Mouse (Mus musculus) CH12.LX (cell line): ENCODE results near the gene Agfg1. TPM values are rescaled to one million over a fixed set of nuclear protein-coding genes. Genes with fewer than 3 reads are reported as not detected.

ENCODE experiments used
- DNase-seq: peaks from one replicate; pipeline ENCODE4 v3.0.0-alpha.2; 2013; ENCODE audit errors: extremely low read depth
- H3K27ac ChIP-seq: 2 replicates; pipeline ENCODE4 v1.5.1; 2012; ENCODE audit warnings: low read depth, mild to moderate bottlenecking, control low read depth, moderate library complexity; ENCODE audit not compliant: insufficient read depth
- H3K27me3 ChIP-seq: replicated peaks from 2 replicates; pipeline ENCODE3; 2012; ENCODE audit warnings: inconsistent platforms
- H3K36me3 ChIP-seq, 2 experiments: replicated peaks in 1 of 2; 2 replicates each; pipeline versions ENCODE3 to v1.6.1; 2012; ENCODE audit warnings: inconsistent platforms in 1 of 2, low read length in 1 of 2, mild to moderate bottlenecking in 1 of 2, mixed read lengths in 1 of 2, moderate library complexity in 1 of 2; ENCODE audit not compliant: control insufficient read depth in 1 of 2, insufficient read depth in 1 of 2
- H3K4me1 ChIP-seq, 2 experiments: 2 replicates each; pipeline ENCODE4 v1.6.1; 2012; ENCODE audit warnings: inconsistent platforms in 1 of 2, moderate library complexity in 1 of 2; ENCODE audit not compliant: insufficient read depth in 2 of 2, control insufficient read depth in 1 of 2
- H3K4me2 ChIP-seq: 2 replicates; pipeline ENCODE4 v1.6.1; 2012; ENCODE audit warnings: low read depth, mild to moderate bottlenecking, control low read depth; ENCODE audit not compliant: poor library complexity, insufficient read depth, severe bottlenecking
- H3K4me3 ChIP-seq, 3 experiments: fragments of 150-350 bp in 1 of 3; sonication (generic) in 1 of 3; replicated peaks in 1 of 3; 2 replicates each; pipeline versions ENCODE3 to v1.5.1; 2011 to 2012; ENCODE audit warnings: low read depth in 2 of 3, low read length in 2 of 3, mild to moderate bottlenecking in 2 of 3, moderate library complexity in 2 of 3, control low read depth in 1 of 3, improper control_type of control experiment in 1 of 3, inconsistent platforms in 1 of 3, mixed read lengths in 1 of 3; ENCODE audit not compliant: poor library complexity in 1 of 3
- H3K79me2 ChIP-seq: replicated peaks from 2 replicates; pipeline ENCODE4 v1.6.1; 2012; ENCODE audit warnings: mild to moderate bottlenecking, moderate library complexity; ENCODE audit not compliant: control insufficient read depth, poor library complexity, insufficient read depth, severe bottlenecking; ENCODE audit errors: extremely low read depth
- H3K9ac ChIP-seq: 2 replicates; pipeline ENCODE4 v1.6.1; 2012; ENCODE audit warnings: low read depth, mild to moderate bottlenecking, control low read depth, moderate library complexity; ENCODE audit not compliant: insufficient read depth
- H3K9me3 ChIP-seq: replicated peaks from 2 replicates; pipeline ENCODE3; 2012; ENCODE audit warnings: low read length, inconsistent platforms, mixed read lengths
- CHD2 ChIP-seq: IDR thresholded peaks from 2 replicates; pipeline ENCODE4 v1.6.1; 2011; ENCODE audit warnings: low read length, improper control_type of control experiment
- CTCF ChIP-seq, 2 experiments: IDR thresholded peaks in 1 of 2; conservative IDR thresholded peaks in 1 of 2; 2 replicates each; pipeline ENCODE4 v1.5.1; 2011 to 2012; ENCODE audit warnings: low read depth in 2 of 2, low read length in 2 of 2, improper control_type of control experiment in 1 of 2, inconsistent platforms in 1 of 2, mild to moderate bottlenecking in 1 of 2, moderate library complexity in 1 of 2
- EP300 ChIP-seq: IDR thresholded peaks from 2 replicates; pipeline ENCODE4 v1.6.1; 2011; ENCODE audit warnings: low read length, improper control_type of control experiment
- IRF4 ChIP-seq: IDR thresholded peaks from 2 replicates; pipeline ENCODE4 v1.6.1; 2014; ENCODE audit warnings: low read depth, mild to moderate bottlenecking, inconsistent platforms, low read length, improper control_type of control experiment
- MAFK ChIP-seq: IDR thresholded peaks from 2 replicates; pipeline ENCODE4 v1.6.1; 2011; ENCODE audit warnings: low read length, improper control_type of control experiment; ENCODE audit not compliant: insufficient replicate concordance
- MXI1 ChIP-seq: IDR thresholded peaks from 2 replicates; pipeline ENCODE4 v1.6.1; 2011; ENCODE audit warnings: mild to moderate bottlenecking, low read depth, low read length, improper control_type of control experiment
- POLR2A ChIP-seq: IDR thresholded peaks from 2 replicates; pipeline ENCODE4 v1.6.1; 2011; ENCODE audit warnings: low read depth, mild to moderate bottlenecking, improper control_type of control experiment, low read length
- SIN3A ChIP-seq: IDR thresholded peaks from 2 replicates; pipeline ENCODE4 v1.6.1; 2012; ENCODE audit warnings: low read length, improper control_type of control experiment, inconsistent platforms
- SMC3 ChIP-seq: IDR thresholded peaks from 2 replicates; pipeline ENCODE4 v1.6.1; 2011; ENCODE audit warnings: low read depth, low read length, improper control_type of control experiment
- USF2 ChIP-seq: conservative IDR thresholded peaks from 2 replicates; pipeline ENCODE4 v1.6.1; 2011; ENCODE audit warnings: low read depth, low read length, improper control_type of control experiment
- ZNF384 ChIP-seq: IDR thresholded peaks from 2 replicates; pipeline ENCODE4 v1.6.1; 2012; ENCODE audit warnings: low read depth, low read length, improper control_type of control experiment, inconsistent platforms
- dilution Hi-C: fragments of 300-500 bp; cut with MboI; formaldehyde crosslinking; loops from 2 replicates; pipeline ENCODE4 v1.14.3; 2020; ENCODE audit warnings: low sequenced_read_pairs; ENCODE audit not compliant: extremely low pct_unique_long_range_greater_than_20kb, extremely low pct_ligation_motif_present
- in situ Hi-C: fragments of 300-500 bp; cut with MboI; formaldehyde crosslinking; loops from 3 replicates; pipeline ENCODE4 v1.14.3; 2019; ENCODE audit warnings: low sequenced_read_pairs, low pct_ligation_motif_present, low pct_unique_long_range_greater_than_20kb, mixed read lengths
- polyA plus RNA-seq: library from polyadenylated mRNA; unstranded; fragments of >175 nt; gene quantifications from 2 replicates; pipeline ENCODE4 v1.2.1, GENCODE M21; 2012; ENCODE audit warnings: low read depth; ENCODE audit not compliant: insufficient read length
- total RNA-seq, 2 experiments: library from RNA; depleted of rRNA; stranded (reverse); fragments of 300-350 nt in 1 of 2; fragments of >200 nt in 1 of 2; gene quantifications; 2 replicates each; pipeline ENCODE4 v1.2.3; 2012 to 2014

Gene Agfg1
- total and polyA plus RNA-seq, 3 experiments, result 59.0 to 127 (median 106) TPM

DNA sequence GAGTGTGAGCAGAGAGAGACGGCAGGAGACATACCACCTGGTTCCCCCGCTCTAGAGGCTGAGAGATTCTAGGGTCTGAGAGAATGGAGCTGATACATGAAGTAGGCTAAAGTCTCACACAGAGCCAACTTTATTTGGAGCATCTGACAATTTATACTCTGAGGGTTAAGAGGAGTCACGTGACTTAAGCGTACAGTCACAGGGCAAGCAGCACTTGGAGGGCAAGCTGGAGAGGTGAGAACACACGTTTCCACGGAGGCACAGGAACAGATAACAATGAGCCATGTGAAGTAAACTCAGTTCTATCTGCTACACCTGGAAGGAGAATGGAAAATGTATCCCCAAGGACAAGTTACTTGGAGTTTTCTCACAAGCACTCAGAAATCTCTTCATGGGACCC, 1.7 kb upstream of the Agfg1 start:
- peaks cover 16 to 60% of the 10 kb centered on the region in 2 experiments for H3K4me1 ChIP-seq
- peaks cover 7% of the 10 kb centered on the region for H3K9me3 ChIP-seq
- peaks cover 4 to 11% of the 10 kb centered on the region in 2 experiments for H3K36me3 ChIP-seq
- H3K27me3 ChIP-seq, result no peaks in the 10 kb centered on the region
- in situ Hi-C loops (no loop called here), dilution Hi-C loops (no loop called here)
- TF ChIP-seq MXI1 (no peak), MAFK (no peak), IRF4 (no peak)
- H3K4me3 ChIP-seq, result no peak overlapping the region
- peaks cover 33% of the 10 kb centered on the region for H3K79me2 ChIP-seq
- H3K9ac ChIP-seq, result no peak overlapping the region
- no peak for DNase-seq
- no peak overlapping the region for H3K27ac ChIP-seq
- no peak overlapping the region for H3K4me2 ChIP-seq

GRCm38 (mm10) chr1:82838469-82839295, 601 bp upstream of the Agfg1 start:
- TF ChIP-seq MAFK (peak; percentile 96), CTCF (conservative IDR thresholded peaks at IDR 0.05 in 1 of 2, IDR thresholded peaks at IDR 0.05 in 1 of 2; ENCODE audit: low read depth in 2 of 2, low read length in 2 of 2) (no peak), EP300 (no peak), CHD2 (0 out of 2 replicates have a peak, but pooled peaks have one; percentile 38), ZNF384 (no peak), POLR2A (no peak)
- DNase-seq, result no peak
- Histone ChIP-seq H3K4me1 (peaks cover 15 to 60% of the 10 kb centered on the region in 2 experiments), H3K4me2 (peak overlapping the region; percentile 39), H3K27me3 (no peaks in the 10 kb centered on the region), H3K9ac (no peak overlapping the region), H3K79me2 (peaks cover 42% of the 10 kb centered on the region), H3K27ac (no peak overlapping the region), H3K36me3 (peaks cover 11 to 20% of the 10 kb centered on the region in 2 experiments), H3K4me3 (peak overlapping the region in 1 of 3 experiments; percentile 97), H3K9me3 (peaks cover 4% of the 10 kb centered on the region)
- dilution Hi-C loops, result no loop called here
- in situ Hi-C loops, result no loop called here

- Histone ChIP-seq H3K4me1 (peaks cover 8 to 56% of the 10 kb centered on the region in 2 experiments; a peak in 3 of 4 replicates), H3K27ac (peak overlapping the region; percentile 74), H3K9ac (peak overlapping the region; percentile 95), H3K4me2 (peak overlapping the region; percentile 60), H3K9me3 (peaks cover 4% of the 10 kb centered on the region), H3K27me3 (no peaks in the 10 kb centered on the region), H3K36me3 (peaks cover 13 to 31% of the 10 kb centered on the region in 2 experiments), H3K79me2 (peaks cover 54% of the 10 kb centered on the region), H3K4me3 (peak overlapping the region; percentile 81 to 100 (median 97))
- TF ChIP-seq SIN3A, result 0 out of 2 replicates have a peak, but pooled peaks have one; percentile 2
- no peak for TF ChIP-seq SMC3
- TF ChIP-seq MXI1, result 0 out of 2 replicates have a peak, but pooled peaks have one; percentile 7
- no peak for TF ChIP-seq USF2
- DNase-seq, result peak; percentile 60
- in situ Hi-C loops, result loop anchor here (5.0 kb wide), 1 partner anchor 38 kb away; no protein-coding TSS in a partner anchor
- dilution Hi-C loops, result no loop called here
Observed at GRCm38 (mm10) chr1:82839614-82840421, 535 bp downstream of the Agfg1 start.
